Mouse (Mus musculus): ENCODE measurements around the gene Olfr820.
"Not testable (repeated sequence)": the region's sequence is repeated elsewhere in the genome, so short reads cannot be mapped to it uniquely, and the experiment has no call there.

The Olfr820 gene

DNA sequence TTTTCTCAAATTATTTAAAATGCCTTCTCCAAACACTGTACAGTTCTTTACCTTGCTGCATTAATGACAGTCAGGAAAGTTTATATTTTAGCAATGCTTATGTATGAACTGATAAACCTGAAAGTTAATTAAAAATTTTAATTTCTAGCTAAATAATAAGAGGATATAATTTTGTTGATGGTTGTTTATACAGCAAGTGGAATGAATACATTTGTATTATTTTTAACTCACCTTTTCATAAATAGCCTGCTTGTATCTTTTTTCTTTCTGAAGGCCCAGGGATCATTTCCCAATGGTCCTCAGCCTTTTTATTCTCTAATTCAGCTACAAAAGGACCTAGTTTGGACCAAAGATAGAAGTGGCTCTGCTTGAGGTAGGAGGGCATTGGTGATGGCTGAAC lies at the start of gene Olfr820:
TSS of gene Olfr820 (plus strand) at position 301 of the 400 bp plus-strand sequence.
- DNase-seq = no peak

- DNase-seq = not testable (repeated sequence)
These were observed 46.2 kb upstream of the Olfr820 start for GRCm38 (mm10) chr10:129966232-129966631.

- not testable (repeated sequence) for DNase-seq
These were observed 45.3 kb upstream of the Olfr820 start, which contains the start of gene Olfr819 for GRCm38 (mm10) chr10:129967166-129967565. Gene Olfr819, minus strand, starts transcription at chr10:129967266.

DNA sequence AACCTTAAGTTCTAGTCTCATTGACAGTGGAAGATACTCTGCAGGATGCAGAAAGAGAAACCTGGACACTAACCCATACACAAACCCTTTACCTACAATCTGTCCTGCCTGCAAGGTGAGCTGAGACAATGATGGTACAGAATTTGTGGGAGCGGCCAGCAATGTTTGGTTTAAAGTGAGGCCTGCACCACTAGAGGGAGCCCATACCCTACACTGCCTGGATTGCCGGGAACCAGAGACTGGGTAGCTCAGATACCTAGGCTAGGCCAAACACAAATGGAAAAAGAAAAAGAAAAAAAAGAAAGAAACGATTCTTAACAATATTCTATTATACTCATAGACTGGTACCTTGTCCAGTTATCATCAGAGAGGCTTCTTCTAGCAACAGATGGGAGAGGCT lies 39.4 kb upstream of the Olfr820 start:
- not testable (repeated sequence) for DNase-seq

DNA sequence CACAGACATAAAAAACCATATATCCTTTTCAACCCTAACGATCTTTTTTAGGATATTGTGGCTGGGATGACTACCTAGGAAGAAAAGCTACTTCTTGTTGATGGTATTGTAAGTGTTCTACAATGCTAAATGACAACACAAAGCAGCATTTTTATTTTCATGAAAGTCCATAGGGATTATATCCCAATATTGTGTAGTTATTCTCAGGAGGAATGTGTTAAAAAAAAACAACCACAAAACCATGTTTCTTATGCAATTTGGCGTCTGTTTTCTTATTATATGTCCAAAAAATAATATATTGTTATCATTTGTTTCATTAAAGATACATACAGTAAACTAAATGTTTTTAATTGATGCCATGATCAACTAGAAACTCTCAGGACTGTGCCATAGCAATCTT lies 36.4 kb upstream of the Olfr820 start, which contains the start of gene Olfr247:
TSS of gene Olfr247 (minus strand) at position 101 of the 400 bp plus-strand sequence.
- DNase-seq = not testable (repeated sequence)

- DNase-seq = not testable (repeated sequence)
These were observed 30.6 kb upstream of the Olfr820 start for GRCm38 (mm10) chr10:129981867-129982266.

DNA sequence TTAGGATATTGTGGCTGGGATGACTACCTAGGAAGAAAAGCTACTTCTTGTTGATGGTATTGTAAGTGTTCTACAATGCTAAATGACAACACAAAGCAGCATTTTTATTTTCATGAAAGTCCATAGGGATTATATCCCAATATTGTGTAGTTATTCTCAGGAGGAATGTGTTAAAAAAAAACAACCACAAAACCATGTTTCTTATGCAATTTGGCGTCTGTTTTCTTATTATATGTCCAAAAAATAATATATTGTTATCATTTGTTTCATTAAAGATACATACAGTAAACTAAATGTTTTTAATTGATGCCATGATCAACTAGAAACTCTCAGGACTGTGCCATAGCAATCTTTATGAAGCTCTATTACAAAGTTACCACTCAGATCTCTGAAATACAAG lies 27.5 kb upstream of the Olfr820 start, which contains the start of gene Gm10310:
TSS of gene Gm10310 (minus strand) at position 101 of the 400 bp plus-strand sequence.
- not testable (repeated sequence) for DNase-seq

GRCm38 (mm10) chr10:130004104-130004503 lies 8.3 kb upstream of the Olfr820 start:
- not testable (repeated sequence) for DNase-seq

DNA sequence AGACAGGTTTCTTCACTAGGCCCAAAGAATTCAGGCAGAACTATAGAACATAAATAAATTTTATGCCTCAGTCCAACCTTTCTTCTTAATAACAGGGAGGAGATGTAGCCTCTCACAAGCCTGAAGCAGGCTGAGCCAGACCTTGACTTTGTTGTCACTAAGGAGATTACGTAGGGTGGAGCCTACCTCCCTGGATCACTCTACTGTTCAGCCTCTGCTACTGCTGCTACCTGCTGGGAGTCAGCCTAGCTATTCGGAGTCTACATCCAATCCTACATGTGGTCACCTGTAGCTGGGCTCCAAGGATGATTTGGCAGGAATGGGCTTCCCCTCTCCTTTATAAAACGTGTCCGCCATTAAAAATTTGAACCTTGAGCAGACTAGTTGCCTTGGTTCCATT lies 7.1 kb upstream of the Olfr820 start:
- not testable (repeated sequence) for DNase-seq

DNA sequence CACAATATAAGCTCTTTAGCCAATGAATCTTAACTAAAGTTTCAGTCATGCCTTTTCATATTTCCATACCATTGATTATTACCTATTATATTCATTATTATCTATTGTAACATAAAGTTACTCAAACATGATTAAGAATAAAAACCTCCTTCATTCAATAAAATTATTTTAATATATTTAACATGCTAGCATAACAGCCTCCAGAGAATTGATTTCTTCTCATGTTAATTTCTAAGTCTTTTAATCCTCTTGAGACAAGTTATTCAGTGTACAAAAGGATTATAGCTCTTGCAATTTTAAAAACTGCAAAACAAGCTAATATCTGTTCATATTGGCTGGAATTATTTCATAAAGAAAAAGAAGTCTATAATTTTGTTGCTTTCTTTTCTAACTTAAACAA lies 17.6 kb downstream of the Olfr820 start, which contains the start of gene Olfr821:
TSS of gene Olfr821 (plus strand) at position 301 of the 400 bp plus-strand sequence.
- DNase-seq = no peak

GRCm38 (mm10) chr10:130037096-130037495 lies 24.7 kb downstream of the Olfr820 start:
- no peak for DNase-seq
